ENCODE assay signal across 15 mouse cellular contexts in genomic region chr13:40972976-40973375, GRCm38 (mm10).
DNase-seq lines count a peak whose midpoint lies in the region.
"Had no signal": no experiment of that assay in that cellular context is flagged by ENCODE, and none has a peak within 500 bp of the region (broad histone marks: within the 10 kb centered on the region; RNA-seq: fewer than 3 reads in every experiment).

No protein-coding gene starts in this region.

- peak; percentile 10 for DNase-seq in thymus, postnatal 14 days
- DNase-seq in thymus, postnatal 36 days = no peak
- DNase-seq in ES-CJ7 (ENCODE audit: low read depth, low spot score) (peak; percentile 57), R1 (ENCODE audit: low read depth, low spot score) (peak; percentile 61)
- no peak for DNase-seq in layer of hippocampus, adult 11-12 months (ENCODE audit: low spot score)
- no peak for DNase-seq in cerebellum, postnatal 10 days
- DNase-seq: adrenal gland, adult 8-10 months; adrenal gland, postnatal 14 days; adrenal gland, postnatal 36 days; cerebellum, adult 11-12 months; cerebellum, adult 2 months; cerebellum, adult 9-10 months; cerebellum, postnatal 14 days; cerebellum, postnatal 36 days; embryo, embryonic 11 days had no signal

Comparison
In these comparisons a context has a peak if more than half of its experiments do, and no peak if none do; other contexts are left out.
1. DNase-seq: peak in thymus, postnatal 14 days (single experiment), ES-CJ7 (single experiment) and R1 (single experiment); none in thymus, postnatal 36 days (0 of 2), layer of hippocampus, adult 11-12 months (single experiment) and cerebellum, postnatal 10 days (0 of 2).